Mouse (Mus musculus): ENCODE measurements around the gene Smap2.

DNA sequence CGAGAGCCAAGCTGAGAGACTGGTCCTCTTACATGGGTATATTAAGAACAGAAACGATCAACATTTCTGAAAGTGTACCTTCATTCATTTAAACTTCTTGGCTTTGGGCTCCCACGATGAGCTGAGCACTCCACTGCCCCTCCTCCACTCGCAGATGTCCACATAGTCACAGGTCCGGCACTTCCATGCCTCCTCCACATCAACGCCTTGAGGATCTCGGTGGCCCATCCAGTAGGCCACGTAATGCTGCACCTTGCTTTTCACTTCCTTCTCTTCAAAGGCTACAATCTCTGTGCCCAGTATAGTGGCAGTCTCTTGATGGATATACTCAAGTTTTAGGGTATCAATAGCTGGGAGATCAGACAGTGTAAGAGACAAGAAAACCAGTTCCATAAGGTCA, 95.6 kb downstream of the Smap2 start:
- TF ChIP-seq POLR2A (IDR thresholded peaks at IDR 0.05; ENCODE audit: extremely low read depth, insufficient read depth, low read length) (no peak), CTCF (IDR thresholded peaks at IDR 0.05; ENCODE audit: low read depth, low read length) (no peak)

All from liver, adult 2 months (tissue).